Mouse (Mus musculus) gastrocnemius, postnatal 25 days (tissue): ENCODE data around the gene Trim41. TPM values are rescaled to one million over a fixed set of nuclear protein-coding genes. Genes with fewer than 3 reads are reported as not detected.

Experiments used
- DNase-seq: peaks from one replicate; pipeline ENCODE4 v3.0.0; 2022
- total RNA-seq, 2 experiments: library from RNA; stranded (reverse); gene quantifications; 1 replicate in 1 of 2; 2 replicates in 1 of 2; pipeline ENCODE4 v1.2.3; 2021

Trim41 gene
- total RNA-seq, 2 experiments from 2014 or later: 15.5 to 19.3 TPM

DNA sequence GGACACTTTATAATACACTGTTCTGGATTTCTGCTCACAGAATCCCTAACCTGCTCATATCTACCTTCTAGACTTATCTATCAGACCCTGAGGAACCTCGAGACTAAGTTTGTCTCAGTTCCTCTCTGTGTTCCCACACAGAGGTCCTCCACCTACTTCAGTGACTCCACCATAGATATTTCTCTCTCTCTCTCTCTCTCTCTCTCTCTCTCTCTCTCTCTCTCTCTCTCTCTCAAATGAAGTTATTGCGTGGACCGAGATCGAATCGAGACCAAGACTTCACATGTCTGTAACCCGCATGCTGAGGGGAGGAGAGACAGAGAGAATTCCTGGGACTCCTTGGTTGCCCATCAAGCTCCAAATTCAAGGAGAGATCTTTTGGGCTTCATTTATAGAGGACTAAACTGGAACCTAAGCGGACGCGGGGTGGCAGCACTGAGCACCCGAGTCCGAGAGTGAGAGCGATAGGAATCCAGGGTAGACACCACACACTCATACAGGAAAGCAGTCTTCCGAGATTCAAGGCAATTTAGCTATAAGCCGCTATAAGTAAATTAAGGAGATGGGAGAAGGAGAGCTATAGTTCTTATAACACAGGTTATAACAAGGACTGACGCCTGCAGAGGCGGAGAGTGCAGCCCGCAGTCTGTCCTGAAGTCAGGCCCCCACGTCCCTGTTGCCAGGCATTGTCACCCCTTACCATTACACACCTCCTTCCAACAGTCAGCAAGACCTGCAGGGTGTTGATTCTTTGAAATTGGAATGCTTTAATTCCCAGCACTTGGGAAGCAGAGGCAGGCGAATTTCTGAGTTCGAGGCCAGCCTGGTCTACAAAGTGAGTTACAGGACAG is 27.0 kb downstream of the Trim41 start:
- peak; percentile 65 for DNase-seq

- DNase-seq: no peak
Measured at GRCm38 (mm10) chr11:48789215-48789614, 27.9 kb downstream of the Trim41 start.

GRCm38 (mm10) chr11:48788311-48789089 is 28.7 kb downstream of the Trim41 start:
- DNase-seq: peak; percentile 35

GRCm38 (mm10) chr11:48787455-48788211 is 29.5 kb downstream of the Trim41 start:
- DNase-seq: peak; percentile 18

GRCm38 (mm10) chr11:48782243-48782642 is 34.9 kb downstream of the Trim41 start:
- DNase-seq: no peak

- no peak for DNase-seq
Measured at GRCm38 (mm10) chr11:48779450-48779849, 37.7 kb downstream of the Trim41 start.

- DNase-seq: no peak
Measured at GRCm38 (mm10) chr11:48777303-48777702, 39.9 kb downstream of the Trim41 start.

DNA sequence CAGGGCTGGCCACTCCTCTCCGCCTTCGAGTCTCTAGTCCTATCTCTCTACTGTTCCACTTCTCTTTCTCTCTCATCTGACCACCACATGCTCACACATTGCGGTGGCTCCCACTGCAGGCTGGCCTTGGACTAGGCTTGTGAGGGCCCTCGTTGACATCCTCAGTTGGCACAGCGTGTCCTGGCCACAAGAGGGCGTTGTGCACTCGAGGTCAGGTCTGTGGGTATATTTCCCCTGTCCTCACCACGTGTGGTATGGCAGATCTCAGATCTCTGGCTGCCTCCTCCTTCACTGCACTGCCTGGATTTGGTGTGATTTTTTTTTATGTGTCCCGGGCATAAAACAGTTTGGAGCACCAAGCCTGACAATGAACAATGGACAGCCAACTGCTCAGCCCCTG is 40.5 kb downstream of the Trim41 start:
- DNase-seq: no peak

GRCm38 (mm10) chr11:48775483-48775882 is 41.7 kb downstream of the Trim41 start:
- no peak for DNase-seq

- no peak for DNase-seq
Measured at GRCm38 (mm10) chr11:48774443-48775298, 42.5 kb downstream of the Trim41 start.

GRCm38 (mm10) chr11:48771691-48772090 is 45.5 kb downstream of the Trim41 start:
- DNase-seq: no peak

DNA sequence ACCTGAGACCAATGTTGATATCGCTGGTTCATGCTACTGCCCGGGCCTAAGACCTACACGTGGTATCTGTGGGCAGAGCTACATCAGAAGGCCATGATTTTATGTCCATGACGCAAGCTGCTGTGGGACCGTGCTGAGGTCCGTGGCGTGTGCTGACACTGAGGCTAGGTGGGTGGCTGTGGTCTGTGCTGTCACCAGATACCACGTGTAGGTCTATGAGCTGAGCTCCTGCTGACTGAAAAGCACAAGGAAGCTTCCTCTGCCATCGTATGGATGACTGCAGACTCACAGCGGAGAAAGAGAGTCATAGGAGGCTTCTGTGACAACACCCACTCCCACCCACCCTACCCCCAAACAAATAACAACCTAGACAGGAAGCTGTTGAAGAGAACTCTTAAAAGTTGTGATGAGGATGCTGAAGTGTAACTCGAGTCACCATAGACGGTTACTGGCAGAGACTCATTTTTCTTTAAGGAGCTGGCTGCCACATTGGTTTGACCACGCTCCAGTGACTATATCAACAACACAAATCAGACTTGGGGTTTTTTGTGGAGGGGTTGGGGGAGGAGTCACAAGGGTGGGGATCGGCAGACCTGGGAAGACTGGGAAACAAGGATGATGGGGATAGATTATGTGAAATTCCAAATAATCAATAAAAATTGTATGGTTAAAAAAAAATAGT is 49.8 kb downstream of the Trim41 start:
- no peak for DNase-seq

- DNase-seq: no peak
Measured at GRCm38 (mm10) chr11:48764119-48764518, 53.0 kb downstream of the Trim41 start.

GRCm38 (mm10) chr11:48759021-48759420 is 58.1 kb downstream of the Trim41 start:
- DNase-seq: no peak

Other genes with a start within 250 kb of the Trim41 start
- gene Rack1, start 17.0 kb downstream of the Trim41 start, total RNA-seq: 100 to 1,000 TPM; 321 to 324 TPM
- 10 to 100 TPM; 57.3 to 57.9 TPM for gene Trim7, start 8.8 kb upstream of the Trim41 start, total RNA-seq
- gene Gm12184, start 9.3 kb upstream of the Trim41 start, total RNA-seq: 1 to 10 TPM in 1 of 2 experiments, under 1 TPM in 1; 0.67 to 3.2 TPM
- 10 to 100 TPM in 1 of 2 experiments, 1 to 10 TPM in 1; 9.0 to 11.1 TPM for gene Irgm1, start 54.3 kb upstream of the Trim41 start, total RNA-seq
- gene Gm5431, start 84.9 kb upstream of the Trim41 start, total RNA-seq: under 1 TPM; 0.21 to 0.36 TPM
- 1 to 10 TPM; 1.3 to 1.4 TPM for gene Psme2b, start 128.8 kb upstream of the Trim41 start, total RNA-seq
- not detected for gene Olfr56, start 161.5 kb upstream of the Trim41 start, total RNA-seq
- gene 9930111J21Rik1, start 162.0 kb upstream of the Trim41 start, total RNA-seq: 1 to 10 TPM in 1 of 2 experiments, under 1 TPM in 1; 0.96 to 1.6 TPM
- under 1 TPM; 0.15 to 0.19 TPM for gene Gm12185, start 174.9 kb upstream of the Trim41 start, total RNA-seq
- 1 to 10 TPM in 1 of 2 experiments, under 1 TPM in 1; 0.86 to 1.2 TPM for gene Tgtp1, start 176.8 kb upstream of the Trim41 start, total RNA-seq
- 1 to 10 TPM; 1.2 to 1.5 TPM for gene 9930111J21Rik2, start 233.9 kb upstream of the Trim41 start, total RNA-seq
- gene Tgtp2, start 246.9 kb upstream of the Trim41 start, total RNA-seq: under 1 TPM; 0.28 to 0.38 TPM